ENCODE assay signal across 9 mouse cellular contexts in genomic region chr7:127912938-127913337, GRCm38 (mm10). TPM values are rescaled to one million over a fixed set of nuclear protein-coding genes. Genes with fewer than 3 reads are reported as not detected.
DNase-seq lines count a peak whose midpoint lies in the region; ATAC-seq and TF ChIP-seq lines count a peak whose summit lies in the region.
"Had no signal": no experiment of that assay in that cellular context is flagged by ENCODE, and none has a peak within 500 bp of the region (broad histone marks: within the 10 kb centered on the region; RNA-seq: fewer than 3 reads in every experiment).

No protein-coding gene starts in this region.

- H3K9me3 ChIP-seq in kidney, embryonic 16.5 days (ENCODE audit: low read length), result no peaks in the 10 kb centered on the region
- H3K9me3 ChIP-seq in embryonic facial prominence, embryonic 10.5 days, result no peaks in the 10 kb centered on the region
- no peaks in the 10 kb centered on the region for H3K9me3 ChIP-seq in hindbrain, postnatal 0 days (ENCODE audit: low read length)
- H3K9me3 ChIP-seq in midbrain, postnatal 0 days (ENCODE audit: low read length), result no peaks in the 10 kb centered on the region

- peak overlapping the region; percentile 90 for H3K27ac ChIP-seq in kidney, embryonic 16.5 days (ENCODE audit: low read length)
- H3K27ac ChIP-seq in embryonic facial prominence, embryonic 10.5 days (replicated peaks), result peak overlapping the region; percentile 92
- peak overlapping the region; percentile 81; the same call in 1 of the 2 replicates for H3K27ac ChIP-seq in hindbrain, postnatal 0 days
- H3K27ac ChIP-seq in midbrain, postnatal 0 days (ENCODE audit: low read depth, low read length), result peak overlapping the region; percentile 82

- no peak for DNase-seq in kidney, postnatal 25 days
- DNase-seq in embryonic facial prominence, embryonic 10.5 days (ENCODE audit: low spot score), result no peak
- no peak for DNase-seq in hindbrain, postnatal 0 days (ENCODE audit: low spot score)
- no peak for DNase-seq in midbrain, postnatal 0 days (ENCODE audit: low spot score)
- no peak for DNase-seq in gastrocnemius, postnatal 10 days
- no peak for DNase-seq in T-cell, adult 2 months (ENCODE audit: low spot score)

- no peak for ATAC-seq in kidney, embryonic 16.5 days (ENCODE audit: low FRiP score, low TSS enrichment)
- ATAC-seq in hindbrain, postnatal 0 days, result no peak
- no peak for ATAC-seq in midbrain, postnatal 0 days (ENCODE audit: low FRiP score)
- ATAC-seq in activated CD4-positive, CD25-positive, alpha-beta regulatory T cell, adult 4 months, result no peak

- 25% methylated on average over 4 of the region's 4 CpGs for WGBS in kidney, embryonic 16.5 days
- WGBS in embryonic facial prominence, embryonic 10.5 days, result 30% methylated on average over 4 of the region's 4 CpGs
- WGBS in hindbrain, postnatal 0 days, result 28% methylated on average over 4 of the region's 4 CpGs
- WGBS in midbrain, postnatal 0 days, result 24% methylated on average over 4 of the region's 4 CpGs

- TF ChIP-seq CTCF in hindbrain, postnatal 0 days (IDR thresholded peaks at IDR 0.05; ENCODE audit: low read depth), result no peak
- TF ChIP-seq CTCF in midbrain, postnatal 0 days (IDR thresholded peaks at IDR 0.05), result no peak

- peak overlapping the region; percentile 92 for H3K9ac ChIP-seq in kidney, embryonic 16.5 days (replicated peaks; ENCODE audit: low read length)
- H3K9ac ChIP-seq in hindbrain, postnatal 0 days (replicated peaks; ENCODE audit: low read length), result peak overlapping the region; percentile 83
- H3K9ac ChIP-seq in midbrain, postnatal 0 days (replicated peaks; ENCODE audit: low read length, poor library complexity, severe bottlenecking), result peak overlapping the region; percentile 83; the same call in 1 of the 2 replicates

- H3K4me2 ChIP-seq in kidney, embryonic 16.5 days (replicated peaks; ENCODE audit: low read depth, low read length), result peak overlapping the region; percentile 78
- H3K4me2 ChIP-seq in hindbrain, postnatal 0 days (ENCODE audit: low read depth, low read length), result peak overlapping the region; percentile 84
- H3K4me2 ChIP-seq in midbrain, postnatal 0 days (ENCODE audit: low read depth, low read length, poor library complexity, severe bottlenecking), result peak overlapping the region; percentile 60

- H3K4me1 ChIP-seq in kidney, embryonic 16.5 days (ENCODE audit: insufficient read depth, low read length), result peaks cover 5% of the 10 kb centered on the region
- H3K4me1 ChIP-seq in embryonic facial prominence, embryonic 10.5 days, result peaks cover 13% of the 10 kb centered on the region
- 0 out of 2 replicates have a peak, but pooled peaks cover 3% of the 10 kb centered on the region for H3K4me1 ChIP-seq in hindbrain, postnatal 0 days (ENCODE audit: insufficient read depth, low read length)
- H3K4me1 ChIP-seq in midbrain, postnatal 0 days (ENCODE audit: insufficient read depth, low read length), result no peaks in the 10 kb centered on the region

- H3K36me3 ChIP-seq in kidney, embryonic 16.5 days (ENCODE audit: insufficient read depth, low read length), result peaks cover 40% of the 10 kb centered on the region
- H3K36me3 ChIP-seq in embryonic facial prominence, embryonic 10.5 days (replicated peaks), result peaks cover 55% of the 10 kb centered on the region
- peaks cover 24% of the 10 kb centered on the region; the same call in 1 of the 2 replicates for H3K36me3 ChIP-seq in hindbrain, postnatal 0 days (ENCODE audit: insufficient read depth, low read length)
- H3K36me3 ChIP-seq in midbrain, postnatal 0 days (ENCODE audit: insufficient read depth, low read length), result peaks cover 29% of the 10 kb centered on the region

- H3K27me3 ChIP-seq in kidney, embryonic 16.5 days (ENCODE audit: insufficient read depth, low read length), result no peaks in the 10 kb centered on the region
- no peaks in the 10 kb centered on the region for H3K27me3 ChIP-seq in embryonic facial prominence, embryonic 10.5 days (replicated peaks; ENCODE audit: low read depth, poor library complexity, severe bottlenecking)
- H3K27me3 ChIP-seq in hindbrain, postnatal 0 days (ENCODE audit: insufficient read depth, low read length), result no peaks in the 10 kb centered on the region
- no peaks in the 10 kb centered on the region for H3K27me3 ChIP-seq in midbrain, postnatal 0 days (ENCODE audit: insufficient read depth, low read length)

- H3K4me3 ChIP-seq in kidney, embryonic 16.5 days (ENCODE audit: low read length), result peak overlapping the region; percentile 99
- peak overlapping the region; percentile 80 for H3K4me3 ChIP-seq in embryonic facial prominence, embryonic 10.5 days
- peak overlapping the region; percentile 99 for H3K4me3 ChIP-seq in hindbrain, postnatal 0 days (ENCODE audit: low read length)
- H3K4me3 ChIP-seq in midbrain, postnatal 0 days (ENCODE audit: low read depth, low read length), result peak overlapping the region; percentile 98

RNA-seq across cellular contexts. Expression of gene Kat8, which starts 0.6 kb away (rescaled TPM):
- polyA plus RNA-seq in kidney, embryonic 16.5 days (2015; fragmentation: Nextera tagmentation; extraction: Ambion mirVana), result 42.7 and 44.4 TPM in 2 replicates
- 48.7 and 49.6 TPM in 2 replicates for polyA plus RNA-seq in embryonic facial prominence, embryonic 10.5 days (2016; fragmentation: Nextera tagmentation; extraction: Ambion mirVana)
- 24.9 and 33.5 TPM in 2 replicates for total RNA-seq in hindbrain, postnatal 0 days (2014; rRNA removed)
- 30.1 and 33.9 TPM in 2 replicates for polyA plus RNA-seq in hindbrain, postnatal 0 days (2015; fragmentation: Nextera tagmentation; extraction: Ambion mirVana)
- 28.1 and 33.7 TPM in 2 replicates for total RNA-seq in midbrain, postnatal 0 days (2014; rRNA removed)
- polyA plus RNA-seq in midbrain, postnatal 0 days (2015; fragmentation: Nextera tagmentation; extraction: Ambion mirVana), result 34.8 TPM in 2 replicates
- 10 to 100 TPM; 29.9 to 32.1 TPM for polyA plus RNA-seq in activated CD4-positive, CD25-positive, alpha-beta regulatory T cell, adult 4 months (2017; shearing (Covaris generic))
- 10 to 100 TPM; 12.9 to 16.7 TPM for total RNA-seq in gastrocnemius, postnatal 10 days (2021)

RNA-seq across cellular contexts. Expression of gene Bckdk, which starts 9.1 kb away (rescaled TPM):
- polyA plus RNA-seq in kidney, embryonic 16.5 days (2015; fragmentation: Nextera tagmentation; extraction: Ambion mirVana), result 155 and 156 TPM in 2 replicates
- polyA plus RNA-seq in embryonic facial prominence, embryonic 10.5 days (2016; fragmentation: Nextera tagmentation; extraction: Ambion mirVana), result 111 and 119 TPM in 2 replicates
- 44.3 and 55.0 TPM in 2 replicates for total RNA-seq in hindbrain, postnatal 0 days (2014; rRNA removed)
- 61.5 and 63.5 TPM in 2 replicates for polyA plus RNA-seq in hindbrain, postnatal 0 days (2015; fragmentation: Nextera tagmentation; extraction: Ambion mirVana)
- total RNA-seq in midbrain, postnatal 0 days (2014; rRNA removed), result 47.8 and 77.7 TPM in 2 replicates
- 52.7 and 63.7 TPM in 2 replicates for polyA plus RNA-seq in midbrain, postnatal 0 days (2015; fragmentation: Nextera tagmentation; extraction: Ambion mirVana)
- polyA plus RNA-seq in activated CD4-positive, CD25-positive, alpha-beta regulatory T cell, adult 4 months (2017; shearing (Covaris generic)), result 10 to 100 TPM; 62.4 to 77.7 TPM
- total RNA-seq in gastrocnemius, postnatal 10 days (2021), result 10 to 100 TPM; 84.9 to 89.6 TPM

RNA-seq across cellular contexts. Expression of gene Prss8, which starts 17.0 kb away (rescaled TPM):
- 93.2 and 98.7 TPM in 2 replicates for polyA plus RNA-seq in kidney, embryonic 16.5 days (2015; fragmentation: Nextera tagmentation; extraction: Ambion mirVana)
- 14.8 and 15.8 TPM in 2 replicates for polyA plus RNA-seq in embryonic facial prominence, embryonic 10.5 days (2016; fragmentation: Nextera tagmentation; extraction: Ambion mirVana)
- total RNA-seq in hindbrain, postnatal 0 days (2014; rRNA removed), result 0.26 and 0.32 TPM in 2 replicates
- 0.35 and 0.44 TPM in 2 replicates for polyA plus RNA-seq in hindbrain, postnatal 0 days (2015; fragmentation: Nextera tagmentation; extraction: Ambion mirVana)
- 0.90 and 2.7 TPM in 2 replicates for total RNA-seq in midbrain, postnatal 0 days (2014; rRNA removed)
- 0.37 and 0.69 TPM in 2 replicates for polyA plus RNA-seq in midbrain, postnatal 0 days (2015; fragmentation: Nextera tagmentation; extraction: Ambion mirVana)
- polyA plus RNA-seq in activated CD4-positive, CD25-positive, alpha-beta regulatory T cell, adult 4 months (2017; shearing (Covaris generic)), result not detected
- not detected for total RNA-seq in gastrocnemius, postnatal 10 days (2021)
- total RNA-seq: gastrocnemius, postnatal 4 days had no signal

RNA-seq across cellular contexts. Expression of gene Vkorc1, which starts 17.5 kb away (rescaled TPM):
- polyA plus RNA-seq in kidney, embryonic 16.5 days (2015; fragmentation: Nextera tagmentation; extraction: Ambion mirVana), result 163 and 168 TPM in 2 replicates
- 47.6 and 59.1 TPM in 2 replicates for polyA plus RNA-seq in embryonic facial prominence, embryonic 10.5 days (2016; fragmentation: Nextera tagmentation; extraction: Ambion mirVana)
- 37.2 and 43.0 TPM in 2 replicates for total RNA-seq in hindbrain, postnatal 0 days (2014; rRNA removed)
- polyA plus RNA-seq in hindbrain, postnatal 0 days (2015; fragmentation: Nextera tagmentation; extraction: Ambion mirVana), result 72.6 and 79.8 TPM in 2 replicates
- total RNA-seq in midbrain, postnatal 0 days (2014; rRNA removed), result 22.7 and 30.3 TPM in 2 replicates
- polyA plus RNA-seq in midbrain, postnatal 0 days (2015; fragmentation: Nextera tagmentation; extraction: Ambion mirVana), result 61.2 and 62.8 TPM in 2 replicates
- polyA plus RNA-seq in activated CD4-positive, CD25-positive, alpha-beta regulatory T cell, adult 4 months (2017; shearing (Covaris generic)), result 10 to 100 TPM; 20.9 to 31.8 TPM
- 10 to 100 TPM; 36.8 to 48.9 TPM for total RNA-seq in gastrocnemius, postnatal 10 days (2021)

RNA-seq across cellular contexts. Expression of gene Gm21974, which starts 17.7 kb away (rescaled TPM):
- not detected in 2 replicates for polyA plus RNA-seq in kidney, embryonic 16.5 days (2015; fragmentation: Nextera tagmentation; extraction: Ambion mirVana)
- polyA plus RNA-seq in embryonic facial prominence, embryonic 10.5 days (2016; fragmentation: Nextera tagmentation; extraction: Ambion mirVana), result not detected in 2 replicates
- total RNA-seq in hindbrain, postnatal 0 days (2014; rRNA removed), result not detected in 2 replicates
- not detected in 2 replicates for polyA plus RNA-seq in hindbrain, postnatal 0 days (2015; fragmentation: Nextera tagmentation; extraction: Ambion mirVana)
- total RNA-seq in midbrain, postnatal 0 days (2014; rRNA removed), result 0.16 TPM in 1 of 2 replicates, not detected in the other
- not detected in 2 replicates for polyA plus RNA-seq in midbrain, postnatal 0 days (2015; fragmentation: Nextera tagmentation; extraction: Ambion mirVana)
- polyA plus RNA-seq in activated CD4-positive, CD25-positive, alpha-beta regulatory T cell, adult 4 months (2017; shearing (Covaris generic)), result not detected
- total RNA-seq in gastrocnemius, postnatal 10 days (2021), result not detected
- total RNA-seq: gastrocnemius, postnatal 4 days had no signal
